8 mouse cellular contexts compared by ENCODE assay signal in the genomic region with DNA sequence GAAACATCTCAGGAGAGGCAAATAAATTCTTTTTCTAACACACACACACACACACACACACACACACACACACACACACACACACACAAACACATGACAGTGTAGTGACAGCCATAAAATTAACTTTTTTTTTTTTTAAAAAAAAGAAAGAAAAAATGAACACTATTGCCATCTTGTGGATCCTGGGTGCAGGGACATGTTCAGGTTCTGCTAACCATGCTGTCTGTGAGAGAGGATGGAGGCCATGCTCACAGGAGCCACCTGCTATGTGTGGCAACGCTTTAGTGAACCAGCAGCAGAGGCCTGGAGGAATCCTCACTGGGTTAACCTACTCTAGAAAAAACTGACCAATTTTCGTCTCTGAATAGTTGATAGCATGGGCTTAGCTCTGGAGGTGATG.
A peak's percentile ranks its signal among the peaks of the same experiment; 100 is the strongest.
DNase-seq lines count a peak whose midpoint lies in the region; ATAC-seq and TF ChIP-seq lines count a peak whose summit lies in the region.

No protein-coding gene starts in this region.

- 27% methylated on average over 2 of the region's 2 CpGs for WGBS in midbrain, postnatal 0 days

- DNase-seq in adrenal gland, adult 2 months, result peak; percentile 43
- DNase-seq in adrenal gland, postnatal 4 days (ENCODE audit: low spot score in 2 of 2), result no peak
- DNase-seq in thymus, postnatal 4 days, result peak; percentile 12
- DNase-seq in thymus, adult 18-20 months, result no peak
- peak; percentile 2 to 3 for DNase-seq in heart, postnatal 36 days
- peak; percentile 15 to 26 for DNase-seq in left cerebral cortex, adult 18-20 months (ENCODE audit: low spot score in 2 of 2)
- peak; percentile 74 for DNase-seq in midbrain, postnatal 0 days (ENCODE audit: low spot score)
- no peak for DNase-seq in ovary, postnatal 14 days (ENCODE audit: low spot score)

- H3K4me3 ChIP-seq in midbrain, postnatal 0 days (ENCODE audit: low read depth, low read length), result no peak overlapping the region

- TF ChIP-seq CTCF in midbrain, postnatal 0 days (IDR thresholded peaks at IDR 0.05), result peak; percentile 80

- H3K9ac ChIP-seq in midbrain, postnatal 0 days (replicated peaks; ENCODE audit: low read length, poor library complexity, severe bottlenecking), result no peak overlapping the region

- no peaks in the 10 kb centered on the region for H3K9me3 ChIP-seq in midbrain, postnatal 0 days (ENCODE audit: low read length)

- no peaks in the 10 kb centered on the region for H3K4me1 ChIP-seq in midbrain, postnatal 0 days (ENCODE audit: insufficient read depth, low read length)

- H3K4me2 ChIP-seq in midbrain, postnatal 0 days (ENCODE audit: low read depth, low read length, poor library complexity, severe bottlenecking), result no peak overlapping the region

- no peak overlapping the region for H3K27ac ChIP-seq in midbrain, postnatal 0 days (ENCODE audit: low read depth, low read length)

- no peaks in the 10 kb centered on the region for H3K27me3 ChIP-seq in midbrain, postnatal 0 days (ENCODE audit: insufficient read depth, low read length)

- no peaks in the 10 kb centered on the region for H3K36me3 ChIP-seq in midbrain, postnatal 0 days (ENCODE audit: insufficient read depth, low read length)

- intact Hi-C loops in heart, postnatal 36 days (cut with DNase I), result loop anchor here (1.0 kb wide), 1 partner anchor 221 kb away; no protein-coding TSS in a partner anchor

- ATAC-seq in midbrain, postnatal 0 days (ENCODE audit: low FRiP score), result no peak

Comparison
In these comparisons a context has a peak if more than half of its experiments do, and no peak if none do; other contexts are left out.
1. DNase-seq: peak in adrenal gland, adult 2 months (single experiment), thymus, postnatal 4 days (single experiment), heart, postnatal 36 days (2 of 2), left cerebral cortex, adult 18-20 months (2 of 2) and midbrain, postnatal 0 days (single experiment); none in adrenal gland, postnatal 4 days (0 of 2), thymus, adult 18-20 months (0 of 2) and ovary, postnatal 14 days (single experiment).